Mouse (Mus musculus): ENCODE data around the gene Mllt11. TPM values are rescaled to one million over a fixed set of nuclear protein-coding genes. Genes with fewer than 3 reads are reported as not detected.

Mllt11 gene
- polyA plus RNA-seq, 1 experiment from 2014 or later: 11.8 TPM

DNA sequence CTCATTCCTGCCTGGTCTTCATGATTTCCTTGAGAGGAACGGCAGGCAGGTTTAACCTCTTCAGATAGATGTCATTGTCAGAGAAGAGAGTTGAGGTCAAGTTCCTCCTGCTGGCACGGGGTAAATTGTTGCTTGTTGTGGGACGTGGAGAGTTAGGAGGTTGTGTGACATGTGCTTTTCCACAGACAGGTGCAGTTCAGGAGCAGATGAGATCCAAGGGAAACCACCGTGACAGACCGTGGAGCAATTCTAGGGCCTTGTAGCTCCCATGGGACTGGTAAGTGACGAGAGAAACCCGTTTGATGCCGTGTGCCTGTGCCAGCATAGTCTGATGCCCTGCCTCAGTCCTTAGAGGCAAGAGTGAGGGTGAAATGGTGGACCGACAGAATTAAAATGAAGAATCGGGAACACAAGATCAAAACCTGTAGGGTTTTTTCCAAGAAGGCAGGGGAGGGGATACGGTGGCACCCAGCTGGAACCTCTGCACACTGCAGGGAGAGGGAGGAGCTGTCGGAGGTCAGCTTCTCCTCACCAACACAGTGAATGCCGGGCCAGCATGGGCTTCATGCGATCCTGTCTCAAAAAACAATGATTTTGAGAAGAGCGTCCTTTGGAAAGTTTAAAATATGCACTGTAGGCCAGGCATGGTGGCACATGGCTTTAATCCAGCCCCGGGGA lies 1.5 kb upstream of the Mllt11 start:
- H3K4me3 ChIP-seq (ENCODE audit: low read depth, low read length): no peak overlapping the region
- no peak for TF ChIP-seq CTCF (IDR thresholded peaks at IDR 0.05; ENCODE audit: low read depth)
- TF ChIP-seq EP300 (optimal IDR thresholded peaks at IDR 0.05): no peak
- H3K9me3 ChIP-seq (ENCODE audit: control insufficient read depth, low read length): no peaks in the 10 kb centered on the region
- no peak overlapping the region for H3K27ac ChIP-seq (replicated peaks)
- H3K36me3 ChIP-seq (ENCODE audit: control insufficient read depth, insufficient read depth, low read length): peaks cover 30% of the 10 kb centered on the region
- H3K27me3 ChIP-seq (ENCODE audit: control insufficient read depth, insufficient read depth, low read length): no peaks in the 10 kb centered on the region
- no peak overlapping the region for H3K9ac ChIP-seq (ENCODE audit: low read length)
- no peak overlapping the region for H3K4me2 ChIP-seq (replicated peaks; ENCODE audit: low read depth)
- 80% methylated on average over 16 of the region's 16 CpGs for WGBS
- ATAC-seq (ENCODE audit: low FRiP score, low TSS enrichment) (no peak), DNase-seq (ENCODE audit: low spot score) (no peak)
- H3K4me1 ChIP-seq (replicated peaks; ENCODE audit: control insufficient read depth, insufficient read depth): peaks cover 3% of the 10 kb centered on the region

- no peak overlapping the region for H3K4me3 ChIP-seq (ENCODE audit: low read depth, low read length)
- H3K27ac ChIP-seq (replicated peaks): peak overlapping the region; percentile 98
- H3K9ac ChIP-seq (ENCODE audit: low read length): peak overlapping the region; percentile 31; the same call in 1 of the 2 replicates
- ATAC-seq (ENCODE audit: low FRiP score, low TSS enrichment) (0 out of 2 replicates have a peak, but pooled peaks have one; percentile 30), DNase-seq (ENCODE audit: low spot score) (peak; percentile 53)
- no peak overlapping the region; the same call in 1 of the 2 replicates for H3K4me2 ChIP-seq (replicated peaks; ENCODE audit: low read depth)
- peaks cover 3% of the 10 kb centered on the region for H3K4me1 ChIP-seq (replicated peaks; ENCODE audit: control insufficient read depth, insufficient read depth)
- WGBS: 60% methylated on average over 7 of the region's 7 CpGs
- no peaks in the 10 kb centered on the region for H3K9me3 ChIP-seq (ENCODE audit: control insufficient read depth, low read length)
- H3K36me3 ChIP-seq (ENCODE audit: control insufficient read depth, insufficient read depth, low read length): peaks cover 28% of the 10 kb centered on the region
- no peaks in the 10 kb centered on the region for H3K27me3 ChIP-seq (ENCODE audit: control insufficient read depth, insufficient read depth, low read length)
- TF ChIP-seq EP300 (optimal IDR thresholded peaks at IDR 0.05) (no peak), CTCF (IDR thresholded peaks at IDR 0.05; ENCODE audit: low read depth) (no peak)
These were observed 800 bp upstream of the Mllt11 start for GRCm38 (mm10) chr3:95232771-95233170.

DNA sequence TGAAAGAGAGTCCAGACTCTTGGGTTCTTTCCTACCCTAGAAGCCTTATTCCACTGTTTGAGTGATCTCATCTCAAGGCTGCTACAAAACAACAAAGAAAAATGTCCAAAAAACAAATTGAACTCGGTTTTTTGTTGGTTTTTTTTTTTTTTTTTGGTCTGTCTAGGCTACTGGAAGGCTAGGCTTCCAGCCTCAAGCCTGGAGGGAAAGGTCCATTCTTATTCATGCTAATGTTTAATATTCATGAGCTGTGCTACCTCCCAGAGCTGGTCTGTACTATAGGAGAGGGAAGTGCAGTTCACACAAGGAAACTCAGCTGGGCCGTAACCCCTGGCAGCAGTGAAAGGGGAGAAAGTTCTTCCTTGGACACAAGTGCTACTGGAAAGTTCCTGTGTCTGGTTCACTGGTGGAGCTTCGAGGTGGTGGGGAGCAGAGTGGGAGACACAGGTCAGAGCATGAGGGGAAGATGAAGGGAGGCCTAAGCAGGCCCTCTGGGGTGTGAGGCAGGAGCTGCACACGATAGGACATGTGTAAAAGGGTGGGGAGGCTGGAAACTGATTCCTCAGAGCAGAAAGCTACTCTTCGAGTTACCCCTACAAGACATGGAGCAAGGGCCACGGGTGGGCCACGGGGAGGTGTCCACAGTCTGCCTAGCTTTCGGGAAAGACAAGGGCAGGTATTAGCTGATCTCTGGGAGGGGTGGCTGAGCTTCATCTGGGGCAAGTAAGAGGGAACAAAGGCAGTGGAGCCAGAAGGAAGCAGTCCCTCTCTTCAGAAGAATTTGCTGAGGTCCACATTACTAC lies 1.3 kb downstream of the Mllt11 start:
- H3K4me3 ChIP-seq (ENCODE audit: low read depth, low read length): peak overlapping the region; percentile 90
- H3K27ac ChIP-seq (replicated peaks): peak overlapping the region; percentile 98
- WGBS: 39% methylated on average over 8 of the region's 8 CpGs
- ATAC-seq (ENCODE audit: low FRiP score, low TSS enrichment): no peak
- DNase-seq (ENCODE audit: low spot score): peak; percentile 50
- peak overlapping the region; percentile 83 for H3K4me2 ChIP-seq (replicated peaks; ENCODE audit: low read depth)
- H3K9me3 ChIP-seq (ENCODE audit: control insufficient read depth, low read length): no peaks in the 10 kb centered on the region
- H3K4me1 ChIP-seq (replicated peaks; ENCODE audit: control insufficient read depth, insufficient read depth): peaks cover 3% of the 10 kb centered on the region
- peak overlapping the region; percentile 94 for H3K9ac ChIP-seq (ENCODE audit: low read length)
- peaks cover 21% of the 10 kb centered on the region for H3K36me3 ChIP-seq (ENCODE audit: control insufficient read depth, insufficient read depth, low read length)
- TF ChIP-seq CTCF (IDR thresholded peaks at IDR 0.05; ENCODE audit: low read depth) (no peak), EP300 (optimal IDR thresholded peaks at IDR 0.05) (no peak)
- no peaks in the 10 kb centered on the region for H3K27me3 ChIP-seq (ENCODE audit: control insufficient read depth, insufficient read depth, low read length)

GRCm38 (mm10) chr3:95229781-95230494 lies 2.0 kb downstream of the Mllt11 start:
- H3K9me3 ChIP-seq (ENCODE audit: control insufficient read depth, low read length): no peaks in the 10 kb centered on the region
- H3K36me3 ChIP-seq (ENCODE audit: control insufficient read depth, insufficient read depth, low read length): peaks cover 15% of the 10 kb centered on the region
- DNase-seq (ENCODE audit: low spot score) (peak; percentile 57), ATAC-seq (ENCODE audit: low FRiP score, low TSS enrichment) (peak; percentile 58)
- WGBS: 1% methylated on average over 12 of the region's 13 CpGs
- H3K4me2 ChIP-seq (replicated peaks; ENCODE audit: low read depth): peak overlapping the region; percentile 83
- no peaks in the 10 kb centered on the region for H3K27me3 ChIP-seq (ENCODE audit: control insufficient read depth, insufficient read depth, low read length)
- peak overlapping the region; percentile 90 for H3K4me3 ChIP-seq (ENCODE audit: low read depth, low read length)
- H3K27ac ChIP-seq (replicated peaks): peak overlapping the region; percentile 98
- peak overlapping the region; percentile 94 for H3K9ac ChIP-seq (ENCODE audit: low read length)
- TF ChIP-seq CTCF (IDR thresholded peaks at IDR 0.05; ENCODE audit: low read depth) (no peak), EP300 (optimal IDR thresholded peaks at IDR 0.05) (no peak)
- peaks cover 3% of the 10 kb centered on the region for H3K4me1 ChIP-seq (replicated peaks; ENCODE audit: control insufficient read depth, insufficient read depth)

GRCm38 (mm10) chr3:95228894-95229780 lies 2.8 kb downstream of the Mllt11 start:
- H3K4me2 ChIP-seq (replicated peaks; ENCODE audit: low read depth): peak overlapping the region; percentile 83
- peak overlapping the region; percentile 98 for H3K27ac ChIP-seq (replicated peaks)
- DNase-seq (ENCODE audit: low spot score) (peak; percentile 88), ATAC-seq (ENCODE audit: low FRiP score, low TSS enrichment) (peak; percentile 46)
- WGBS: under 1% methylated on average over 43 of the region's 43 CpGs
- TF ChIP-seq CTCF (IDR thresholded peaks at IDR 0.05; ENCODE audit: low read depth) (no peak), EP300 (optimal IDR thresholded peaks at IDR 0.05) (no peak)
- no peaks in the 10 kb centered on the region for H3K27me3 ChIP-seq (ENCODE audit: control insufficient read depth, insufficient read depth, low read length)
- H3K9me3 ChIP-seq (ENCODE audit: control insufficient read depth, low read length): no peaks in the 10 kb centered on the region
- H3K9ac ChIP-seq (ENCODE audit: low read length): peak overlapping the region; percentile 94
- peaks cover 3% of the 10 kb centered on the region for H3K4me1 ChIP-seq (replicated peaks; ENCODE audit: control insufficient read depth, insufficient read depth)
- H3K4me3 ChIP-seq (ENCODE audit: low read depth, low read length): peak overlapping the region; percentile 90
- H3K36me3 ChIP-seq (ENCODE audit: control insufficient read depth, insufficient read depth, low read length): peaks cover 10% of the 10 kb centered on the region
